ENCODE assay signal across 23 mouse cellular contexts in genomic region chr4:33270386-33271314, GRCm38 (mm10). TPM values are rescaled to one million over a fixed set of nuclear protein-coding genes. Genes with fewer than 3 reads are reported as not detected.
DNase-seq lines count a peak whose midpoint lies in the region; ATAC-seq and TF ChIP-seq lines count a peak whose summit lies in the region.
"Had no signal": no experiment of that assay in that cellular context is flagged by ENCODE, and none has a peak within 500 bp of the region (broad histone marks: within the 10 kb centered on the region; RNA-seq: fewer than 3 reads in every experiment).

No protein-coding gene starts in this region.

- DNase-seq in kidney, postnatal 0 days (ENCODE audit: low spot score) = peak; percentile 47
- no peak for DNase-seq in kidney, adult 2 months
- peak; percentile 84 for DNase-seq in R1 (ENCODE audit: low read depth, low spot score)
- no peak for DNase-seq in limb, embryonic 10.5 days (ENCODE audit: low spot score)
- no peak for DNase-seq in urinary bladder, postnatal 14 days (ENCODE audit: low spot score)
- DNase-seq: adrenal gland, postnatal 14 days; cerebellum, adult 11-12 months; cerebellum, adult 9-10 months; cerebellum, postnatal 25 days; gastrocnemius, postnatal 14 days; heart, adult 2 months; heart, postnatal 14 days had no signal

- no peak for TF ChIP-seq EP300 in ES-Bruce4 (IDR thresholded peaks at IDR 0.05; ENCODE audit: insufficient read depth, low read depth, low read length)

- H3K27ac ChIP-seq in kidney, postnatal 0 days = peak overlapping the region; percentile 47; the same call in 1 of the 2 replicates
- no peak overlapping the region for H3K27ac ChIP-seq in kidney, adult 2 months (ENCODE audit: insufficient read depth, low read depth, low read length)
- H3K27ac ChIP-seq in ES-Bruce4 (ENCODE audit: insufficient read depth, low read length) = peak overlapping the region; percentile 64
- H3K27ac ChIP-seq in limb, embryonic 10.5 days = peak overlapping the region; percentile 37; the same call in 1 of the 2 replicates
- no peak overlapping the region for H3K27ac ChIP-seq in neural tube, embryonic 15.5 days (replicated peaks)
- H3K27ac ChIP-seq in intestine, embryonic 15.5 days = no peak overlapping the region
- H3K27ac ChIP-seq: embryonic facial prominence, embryonic 12.5 days; forebrain, embryonic 12.5 days; heart, adult 2 months; heart, embryonic 15.5 days; hindbrain, embryonic 13.5 days had no signal

- no peaks in the 10 kb centered on the region for H3K36me3 ChIP-seq in kidney, postnatal 0 days (ENCODE audit: insufficient read depth, low read length)
- no peaks in the 10 kb centered on the region for H3K36me3 ChIP-seq in kidney, adult 2 months (ENCODE audit: control insufficient read depth, insufficient read depth, low read length)
- no peaks in the 10 kb centered on the region for H3K36me3 ChIP-seq in ES-Bruce4 (ENCODE audit: control insufficient read depth, insufficient read depth, low read length, poor library complexity, severe bottlenecking)
- no peaks in the 10 kb centered on the region for H3K36me3 ChIP-seq in limb, embryonic 10.5 days
- H3K36me3 ChIP-seq in neural tube, embryonic 15.5 days = no peaks in the 10 kb centered on the region
- H3K36me3 ChIP-seq in intestine, embryonic 15.5 days = no peaks in the 10 kb centered on the region
- H3K36me3 ChIP-seq: embryonic facial prominence, embryonic 12.5 days; forebrain, embryonic 12.5 days; G1E; heart, embryonic 15.5 days; hindbrain, embryonic 13.5 days had no signal

- no peaks in the 10 kb centered on the region for H3K4me1 ChIP-seq in kidney, postnatal 0 days (replicated peaks; ENCODE audit: insufficient read depth, low read length)
- H3K4me1 ChIP-seq in kidney, adult 2 months (ENCODE audit: control insufficient read depth, insufficient read depth, low read length) = no peaks in the 10 kb centered on the region
- peaks cover 9% of the 10 kb centered on the region for H3K4me1 ChIP-seq in ES-Bruce4 (ENCODE audit: control insufficient read depth, insufficient read depth, low read length)
- H3K4me1 ChIP-seq in limb, embryonic 10.5 days = peaks cover 6% of the 10 kb centered on the region
- no peaks in the 10 kb centered on the region for H3K4me1 ChIP-seq in neural tube, embryonic 15.5 days
- H3K4me1 ChIP-seq in intestine, embryonic 15.5 days (replicated peaks) = no peaks in the 10 kb centered on the region
- H3K4me1 ChIP-seq: embryonic facial prominence, embryonic 12.5 days; forebrain, embryonic 12.5 days; heart, embryonic 15.5 days; hindbrain, embryonic 13.5 days had no signal

- WGBS in kidney, postnatal 0 days = 65% methylated on average over 11 of the region's 11 CpGs
- 82% methylated on average over 11 of the region's 11 CpGs for WGBS in kidney, adult 2 months
- WGBS in limb, embryonic 10.5 days = 78% methylated on average over 11 of the region's 11 CpGs
- WGBS in neural tube, embryonic 15.5 days = 84% methylated on average over 11 of the region's 11 CpGs
- WGBS in intestine, embryonic 15.5 days = 81% methylated on average over 11 of the region's 11 CpGs

- H3K9ac ChIP-seq in kidney, postnatal 0 days (ENCODE audit: low read depth, low read length) = no peak overlapping the region
- no peak overlapping the region for H3K9ac ChIP-seq in ES-Bruce4 (ENCODE audit: low read depth, poor library complexity, severe bottlenecking)
- H3K9ac ChIP-seq in neural tube, embryonic 15.5 days (replicated peaks) = no peak overlapping the region
- H3K9ac ChIP-seq in intestine, embryonic 15.5 days = no peak overlapping the region
- H3K9ac ChIP-seq: embryonic facial prominence, embryonic 12.5 days; forebrain, embryonic 12.5 days; heart, embryonic 15.5 days; hindbrain, embryonic 13.5 days had no signal

- TF ChIP-seq POLR2A in kidney, adult 2 months (IDR thresholded peaks at IDR 0.05; ENCODE audit: low read depth, low read length) = no peak
- no peak for TF ChIP-seq POLR2A in ES-Bruce4 (IDR thresholded peaks at IDR 0.05; ENCODE audit: insufficient read depth, low read length)

- H3K4me3 ChIP-seq in kidney, postnatal 0 days (replicated peaks; ENCODE audit: low read depth, low read length) = no peak overlapping the region
- no peak overlapping the region for H3K4me3 ChIP-seq in kidney, adult 2 months (ENCODE audit: insufficient read depth, low read depth, low read length)
- H3K4me3 ChIP-seq in ES-Bruce4 (ENCODE audit: low read depth, low read length) = no peak overlapping the region
- no peak overlapping the region for H3K4me3 ChIP-seq in limb, embryonic 10.5 days
- H3K4me3 ChIP-seq in neural tube, embryonic 15.5 days (replicated peaks) = no peak overlapping the region
- H3K4me3 ChIP-seq in intestine, embryonic 15.5 days (replicated peaks) = no peak overlapping the region
- H3K4me3 ChIP-seq: embryonic facial prominence, embryonic 12.5 days; forebrain, embryonic 12.5 days; heart, adult 2 months; heart, embryonic 15.5 days; hindbrain, embryonic 13.5 days had no signal

- H3K4me2 ChIP-seq in kidney, postnatal 0 days (ENCODE audit: low read length) = no peak overlapping the region
- H3K4me2 ChIP-seq in neural tube, embryonic 15.5 days = no peak overlapping the region
- no peak overlapping the region for H3K4me2 ChIP-seq in intestine, embryonic 15.5 days (replicated peaks)
- H3K4me2 ChIP-seq: embryonic facial prominence, embryonic 12.5 days; forebrain, embryonic 12.5 days; heart, embryonic 11.5 days; heart, embryonic 15.5 days; hindbrain, embryonic 13.5 days had no signal

- ATAC-seq in kidney, postnatal 0 days (replicated peaks; ENCODE audit: low FRiP score, low read depth) = peak; percentile 49
- no peak for ATAC-seq in neural tube, embryonic 15.5 days (ENCODE audit: low FRiP score)
- no peak for ATAC-seq in intestine, embryonic 15.5 days
- ATAC-seq: activated CD4-positive, CD25-positive, alpha-beta regulatory T cell, adult 4 months; forebrain, embryonic 16.5 days had no signal

- H3K27me3 ChIP-seq in kidney, postnatal 0 days (ENCODE audit: insufficient read depth, low read length) = no peaks in the 10 kb centered on the region
- no peaks in the 10 kb centered on the region for H3K27me3 ChIP-seq in kidney, adult 2 months (replicated peaks; ENCODE audit: control insufficient read depth, insufficient read depth, low read length)
- H3K27me3 ChIP-seq in ES-Bruce4 (ENCODE audit: control insufficient read depth, insufficient read depth, low read length, poor library complexity, severe bottlenecking) = no peaks in the 10 kb centered on the region
- H3K27me3 ChIP-seq in limb, embryonic 10.5 days (ENCODE audit: low read depth, poor library complexity, severe bottlenecking) = no peaks in the 10 kb centered on the region
- no peaks in the 10 kb centered on the region for H3K27me3 ChIP-seq in neural tube, embryonic 15.5 days (replicated peaks)
- no peaks in the 10 kb centered on the region for H3K27me3 ChIP-seq in intestine, embryonic 15.5 days (replicated peaks)
- H3K27me3 ChIP-seq: embryonic facial prominence, embryonic 12.5 days; forebrain, embryonic 12.5 days; heart, embryonic 15.5 days; hindbrain, embryonic 13.5 days had no signal

- TF ChIP-seq CTCF in kidney, postnatal 0 days (IDR thresholded peaks at IDR 0.05; ENCODE audit: low read depth) = no peak
- TF ChIP-seq CTCF in kidney, adult 2 months (conservative IDR thresholded peaks at IDR 0.05; ENCODE audit: insufficient read depth, insufficient read length, low read depth, low read length) = no peak
- TF ChIP-seq CTCF in ES-Bruce4 (IDR thresholded peaks at IDR 0.05; ENCODE audit: low read depth, low read length) = no peak

- no peaks in the 10 kb centered on the region for H3K9me3 ChIP-seq in kidney, postnatal 0 days (replicated peaks; ENCODE audit: low read length)
- H3K9me3 ChIP-seq in ES-Bruce4 (replicated peaks; ENCODE audit: control insufficient read depth, insufficient read depth, low read length, poor library complexity, severe bottlenecking) = no peaks in the 10 kb centered on the region; the same call in 1 of the 2 replicates
- H3K9me3 ChIP-seq in limb, embryonic 10.5 days (replicated peaks) = no peaks in the 10 kb centered on the region
- H3K9me3 ChIP-seq in neural tube, embryonic 15.5 days (replicated peaks) = no peaks in the 10 kb centered on the region
- no peaks in the 10 kb centered on the region for H3K9me3 ChIP-seq in intestine, embryonic 15.5 days
- H3K9me3 ChIP-seq: embryonic facial prominence, embryonic 12.5 days; forebrain, embryonic 12.5 days; heart, embryonic 15.5 days had no signal

RNA-seq across cellular contexts. Expression of gene Pnrc1, which starts 19.3 kb away (rescaled TPM):
- polyA plus RNA-seq in kidney, postnatal 0 days (2015; fragmentation: Nextera tagmentation; extraction: Ambion mirVana) = 123 and 137 TPM in 2 replicates
- 32.3 and 53.2 TPM in 2 replicates for polyA plus RNA-seq in kidney, adult 2 months (2012; rRNA removed)
- polyA plus RNA-seq in ES-Bruce4 (2011; ENCODE audit: insufficient read depth, insufficient read length, low read depth, missing spikeins) = 70.2 and 72.9 TPM in 2 replicates
- polyA plus RNA-seq in limb, embryonic 10.5 days (2016; fragmentation: Nextera tagmentation; extraction: Ambion mirVana) = 71.1 and 87.1 TPM in 2 replicates
- 46.1 and 59.1 TPM in 2 replicates for polyA plus RNA-seq in neural tube, embryonic 15.5 days (2015; fragmentation: Nextera tagmentation; extraction: Ambion mirVana)
- polyA plus RNA-seq in intestine, embryonic 15.5 days (2015; fragmentation: Nextera tagmentation; extraction: Ambion mirVana) = 68.7 and 78.0 TPM in 2 replicates

RNA-seq across cellular contexts. Expression of gene Rngtt, which starts 39.5 kb away (rescaled TPM):
- 14.3 and 17.3 TPM in 2 replicates for polyA plus RNA-seq in kidney, postnatal 0 days (2015; fragmentation: Nextera tagmentation; extraction: Ambion mirVana)
- polyA plus RNA-seq in kidney, adult 2 months (2012; rRNA removed) = 2.6 and 3.4 TPM in 2 replicates
- polyA plus RNA-seq in ES-Bruce4 (2011; ENCODE audit: insufficient read depth, insufficient read length, low read depth, missing spikeins) = 48.5 and 51.9 TPM in 2 replicates
- 30.3 and 33.8 TPM in 2 replicates for polyA plus RNA-seq in limb, embryonic 10.5 days (2016; fragmentation: Nextera tagmentation; extraction: Ambion mirVana)
- 20.0 and 21.2 TPM in 2 replicates for polyA plus RNA-seq in neural tube, embryonic 15.5 days (2015; fragmentation: Nextera tagmentation; extraction: Ambion mirVana)
- polyA plus RNA-seq in intestine, embryonic 15.5 days (2015; fragmentation: Nextera tagmentation; extraction: Ambion mirVana) = 18.7 and 21.2 TPM in 2 replicates

Comparison
In these comparisons a context has a peak if more than half of its experiments do, and no peak if none do; other contexts are left out.
1. DNase-seq: peak in kidney, postnatal 0 days (single experiment) and R1 (single experiment); none in kidney, adult 2 months (single experiment), limb, embryonic 10.5 days (single experiment) and urinary bladder, postnatal 14 days (single experiment).
2. H3K27ac ChIP-seq: peak in kidney, postnatal 0 days (single experiment), ES-Bruce4 (single experiment) and limb, embryonic 10.5 days (single experiment); none in kidney, adult 2 months (single experiment), neural tube, embryonic 15.5 days (single experiment) and intestine, embryonic 15.5 days (single experiment).